Mouse (Mus musculus) spleen, adult 2 months (tissue): ENCODE data around the gene 2900026A02Rik. TPM values are rescaled to one million over a fixed set of nuclear protein-coding genes. Genes with fewer than 3 reads are reported as not detected.

ENCODE experiments used
- DNase-seq, 2 experiments: peaks; one replicate each; pipeline versions ENCODE4 v3.0.0 to v3.0.0-alpha.2; 2012 to 2021; ENCODE audit warnings: low spot score in 2 of 2, low read depth in 1 of 2
- H3K27ac ChIP-seq: fragments of 200-500 bp; 2 replicates; pipeline ENCODE4 v1.5.1; 2012; ENCODE audit warnings: low read length, inconsistent platforms; ENCODE audit not compliant: insufficient read depth
- H3K27me3 ChIP-seq: fragments of 200-500 bp; 2 replicates; pipeline ENCODE4 v1.6.1; 2012; ENCODE audit warnings: mild to moderate bottlenecking, moderate library complexity, low read length, inconsistent platforms; ENCODE audit not compliant: control insufficient read depth, insufficient read depth
- H3K36me3 ChIP-seq: fragments of 200-500 bp; 2 replicates; pipeline ENCODE4 v1.6.1; 2012; ENCODE audit warnings: mild to moderate bottlenecking, low read length, inconsistent platforms; ENCODE audit not compliant: control insufficient read depth, insufficient read depth
- H3K4me1 ChIP-seq: fragments of 200-500 bp; 2 replicates; pipeline ENCODE4 v1.6.1; 2011; ENCODE audit warnings: inconsistent platforms; ENCODE audit not compliant: control insufficient read depth, insufficient read depth, insufficient read length
- H3K4me3 ChIP-seq: fragments of 200-500 bp; 2 replicates; pipeline ENCODE4 v1.5.1; 2011; ENCODE audit warnings: mild to moderate bottlenecking, inconsistent platforms; ENCODE audit not compliant: insufficient read depth, insufficient read length; ENCODE audit errors: extremely low read depth
- CTCF ChIP-seq: fragments of 200-500 bp; IDR thresholded peaks from 2 replicates; pipeline ENCODE4 v1.5.1; 2011; ENCODE audit warnings: mild to moderate bottlenecking, inconsistent platforms; ENCODE audit not compliant: insufficient read depth, insufficient read length, insufficient replicate concordance; ENCODE audit errors: extremely low read depth
- POLR2A ChIP-seq: fragments of 200-500 bp; IDR thresholded peaks from 2 replicates; pipeline ENCODE4 v1.6.1; 2011; ENCODE audit warnings: low read depth, low read length, inconsistent platforms
- WGBS: fragments of 180-500 bp; shearing (Covaris S2); methylation state at CpG from one replicate; pipeline ENCODE4 v1.1.7; 2018; 5-methylcytosine and 5-hydroxymethylcytosine counted together
- polyA plus RNA-seq: library from polyadenylated mRNA; depleted of rRNA; stranded (reverse); fragments of >200 nt; gene quantifications from 2 replicates; pipeline ENCODE4 v1.2.3, GENCODE M21; 2012

The 2900026A02Rik gene
- polyA plus RNA-seq, 1 experiment, result 5.1 TPM

GRCm38 (mm10) chr5:113179451-113179842, 41.6 kb downstream of the 2900026A02Rik start:
- Histone ChIP-seq H3K27me3 (no peaks in the 10 kb centered on the region), H3K4me3 (no peak overlapping the region), H3K4me1 (no peaks in the 10 kb centered on the region), H3K36me3 (no peaks in the 10 kb centered on the region), H3K27ac (no peak overlapping the region)
- DNase-seq, result no peak
- no peak for TF ChIP-seq CTCF
- TF ChIP-seq POLR2A, result no peak
- 36% methylated on average over 9 of the region's 9 CpGs for WGBS

- Histone ChIP-seq H3K36me3 (no peaks in the 10 kb centered on the region), H3K4me1 (no peaks in the 10 kb centered on the region), H3K4me3 (no peak overlapping the region), H3K27me3 (no peaks in the 10 kb centered on the region), H3K27ac (no peak overlapping the region)
- TF ChIP-seq CTCF (no peak), POLR2A (no peak)
- no peak for DNase-seq
- 84% methylated on average over 10 of the region's 10 CpGs for WGBS
Observed at GRCm38 (mm10) chr5:113175976-113176375, 45.1 kb downstream of the 2900026A02Rik start.

GRCm38 (mm10) chr5:113174916-113175692, 45.9 kb downstream of the 2900026A02Rik start:
- 54% methylated on average over 24 of the region's 24 CpGs for WGBS
- Histone ChIP-seq H3K27ac (no peak overlapping the region), H3K27me3 (no peaks in the 10 kb centered on the region), H3K36me3 (no peaks in the 10 kb centered on the region), H3K4me3 (no peak overlapping the region), H3K4me1 (no peaks in the 10 kb centered on the region)
- DNase-seq, result no peak
- TF ChIP-seq CTCF (peak; percentile 56; the same call in 1 of the 2 replicates), POLR2A (no peak)

GRCm38 (mm10) chr5:113173318-113173717, 47.7 kb downstream of the 2900026A02Rik start:
- Histone ChIP-seq H3K4me3 (no peak overlapping the region), H3K4me1 (no peaks in the 10 kb centered on the region), H3K36me3 (no peaks in the 10 kb centered on the region), H3K27me3 (no peaks in the 10 kb centered on the region), H3K27ac (no peak overlapping the region)
- peak in 1 of 2 experiments; percentile 42 for DNase-seq
- peak; percentile 93 for TF ChIP-seq CTCF
- TF ChIP-seq POLR2A, result no peak
- 10% methylated on average over 5 of the region's 5 CpGs for WGBS

- TF ChIP-seq POLR2A (no peak), CTCF (no peak)
- H3K4me3 ChIP-seq, result no peak overlapping the region
- no peaks in the 10 kb centered on the region for H3K36me3 ChIP-seq
- no peaks in the 10 kb centered on the region for H3K4me1 ChIP-seq
- H3K27me3 ChIP-seq, result no peaks in the 10 kb centered on the region
- DNase-seq, result no peak
- H3K27ac ChIP-seq, result no peak overlapping the region
- 52% methylated on average over 10 of the region's 10 CpGs for WGBS
Observed at GRCm38 (mm10) chr5:113171968-113172578, 49.0 kb downstream of the 2900026A02Rik start.

- H3K27ac ChIP-seq, result no peak overlapping the region
- no peaks in the 10 kb centered on the region for H3K4me1 ChIP-seq
- DNase-seq, result no peak
- 87% methylated on average over 11 of the region's 11 CpGs for WGBS
- no peaks in the 10 kb centered on the region for H3K27me3 ChIP-seq
- H3K4me3 ChIP-seq, result no peak overlapping the region
- TF ChIP-seq POLR2A (no peak), CTCF (peak; percentile 52; the same call in 1 of the 2 replicates)
- H3K36me3 ChIP-seq, result no peaks in the 10 kb centered on the region
Observed at GRCm38 (mm10) chr5:113170064-113170754, 50.8 kb downstream of the 2900026A02Rik start.
